Mouse (Mus musculus): ENCODE data around the gene Smurf1.

Smurf1 gene

GRCm38 (mm10) chr5:144958271-144958670, 7.4 kb downstream of the Smurf1 start:
- no peak for DNase-seq (ENCODE audit: low spot score in 2 of 2)

GRCm38 (mm10) chr5:144954432-144954831, 11.2 kb downstream of the Smurf1 start:
- DNase-seq (ENCODE audit: low spot score in 2 of 2), result no peak

- DNase-seq (ENCODE audit: low spot score in 2 of 2), result no peak
Measured at GRCm38 (mm10) chr5:144952592-144952991, 13.1 kb downstream of the Smurf1 start.

DNA sequence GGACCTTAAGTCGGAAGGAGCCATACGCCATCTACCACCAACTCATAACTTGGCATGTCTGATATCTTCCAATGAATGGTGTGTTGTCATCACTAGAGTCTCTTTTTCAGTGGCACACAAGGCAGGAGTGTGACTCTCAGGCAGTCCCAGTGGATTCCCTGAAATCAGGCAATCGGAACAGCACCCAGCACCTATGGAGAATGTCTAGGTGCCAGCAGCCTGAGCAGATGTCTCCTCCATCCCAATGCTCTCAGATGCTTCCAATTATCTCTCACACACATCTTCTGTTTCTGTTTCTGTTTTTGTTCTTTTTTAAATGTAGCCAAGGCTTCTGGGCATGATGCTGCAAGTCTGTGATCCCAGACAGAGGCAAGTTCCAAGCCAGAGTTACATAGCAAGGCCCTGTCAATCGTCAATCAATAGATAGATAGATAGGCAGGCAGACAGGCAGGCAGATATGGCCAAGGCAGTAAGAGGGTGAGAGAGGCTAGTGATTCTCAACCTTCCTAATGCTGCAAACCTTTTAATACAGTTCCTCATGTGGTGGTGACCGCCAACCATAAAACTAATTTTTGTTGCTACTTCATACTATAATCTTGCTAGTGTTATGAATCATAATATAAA, 15.1 kb downstream of the Smurf1 start:
- no peak for DNase-seq (ENCODE audit: low spot score in 2 of 2)

GRCm38 (mm10) chr5:144949856-144950255, 15.8 kb downstream of the Smurf1 start:
- DNase-seq (ENCODE audit: low spot score in 2 of 2), result no peak

GRCm38 (mm10) chr5:144948422-144948821, 17.2 kb downstream of the Smurf1 start:
- DNase-seq (ENCODE audit: low spot score in 2 of 2), result no peak

- DNase-seq (ENCODE audit: low spot score in 2 of 2), result no peak
Measured at GRCm38 (mm10) chr5:144948002-144948401, 17.6 kb downstream of the Smurf1 start.

- DNase-seq (ENCODE audit: low spot score in 2 of 2), result no peak
Measured at GRCm38 (mm10) chr5:144946032-144946431, 19.6 kb downstream of the Smurf1 start.

DNA sequence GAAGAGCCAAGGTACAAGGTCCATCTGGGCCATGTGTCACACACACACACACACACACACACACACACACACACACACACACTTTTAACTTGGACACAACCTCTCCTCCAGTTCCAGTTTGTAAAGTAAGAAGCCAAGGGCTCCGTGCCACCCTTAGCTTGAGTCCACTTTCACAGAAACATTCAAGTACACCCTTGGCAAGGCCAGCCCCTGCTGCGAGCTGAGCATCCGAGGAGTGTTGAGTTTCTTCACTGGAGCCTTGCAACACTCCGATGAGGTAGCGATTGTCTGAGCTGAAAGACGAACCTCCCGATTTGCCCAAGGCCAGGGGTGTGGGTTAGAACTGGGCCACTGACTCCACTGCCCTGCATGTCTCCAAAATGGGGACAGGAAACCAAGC, 20.7 kb downstream of the Smurf1 start:
- no peak for DNase-seq (ENCODE audit: low spot score in 2 of 2)

- no peak for DNase-seq (ENCODE audit: low spot score in 2 of 2)
Measured at GRCm38 (mm10) chr5:144944370-144944769, 21.3 kb downstream of the Smurf1 start.

- no peak for DNase-seq (ENCODE audit: low spot score in 2 of 2)
Measured at GRCm38 (mm10) chr5:144943346-144943745, 22.3 kb downstream of the Smurf1 start.

GRCm38 (mm10) chr5:144942431-144942830, 23.2 kb downstream of the Smurf1 start:
- no peak for DNase-seq (ENCODE audit: low spot score in 2 of 2)

GRCm38 (mm10) chr5:144940904-144941303, 24.7 kb downstream of the Smurf1 start:
- DNase-seq (ENCODE audit: low spot score in 2 of 2), result no peak

- peak in 1 of 2 experiments; percentile 18 for DNase-seq (ENCODE audit: low spot score in 2 of 2)
Measured at GRCm38 (mm10) chr5:144937304-144937703, 28.3 kb downstream of the Smurf1 start.

DNA sequence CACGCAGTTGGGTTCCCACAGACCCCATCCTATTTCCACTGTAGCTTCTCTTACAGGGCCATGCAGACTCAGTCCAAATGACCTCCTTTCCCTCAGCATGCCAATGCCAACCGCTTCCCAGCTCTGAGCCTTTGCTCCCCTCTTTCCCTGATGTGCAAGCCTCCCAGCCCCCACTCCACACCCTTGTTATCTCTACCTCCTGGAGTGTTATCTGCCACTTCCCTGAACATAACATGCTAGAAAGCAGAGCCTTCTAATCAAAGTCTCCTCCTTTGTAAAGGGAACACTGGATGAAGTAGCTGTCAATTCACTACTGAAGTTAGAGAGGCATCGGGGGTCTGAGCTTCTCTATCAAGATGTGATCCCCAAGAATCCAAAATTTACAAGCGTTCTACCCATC, 32.2 kb downstream of the Smurf1 start:
- DNase-seq (ENCODE audit: low spot score in 2 of 2), result no peak

- DNase-seq (ENCODE audit: low spot score in 2 of 2), result no peak
Measured at GRCm38 (mm10) chr5:144931841-144932240, 33.8 kb downstream of the Smurf1 start.

GRCm38 (mm10) chr5:144928856-144929713, 36.6 kb downstream of the Smurf1 start:
- no peak for DNase-seq (ENCODE audit: low spot score in 2 of 2)

GRCm38 (mm10) chr5:144926275-144926674, 39.4 kb downstream of the Smurf1 start:
- no peak for DNase-seq (ENCODE audit: low spot score in 2 of 2)

DNA sequence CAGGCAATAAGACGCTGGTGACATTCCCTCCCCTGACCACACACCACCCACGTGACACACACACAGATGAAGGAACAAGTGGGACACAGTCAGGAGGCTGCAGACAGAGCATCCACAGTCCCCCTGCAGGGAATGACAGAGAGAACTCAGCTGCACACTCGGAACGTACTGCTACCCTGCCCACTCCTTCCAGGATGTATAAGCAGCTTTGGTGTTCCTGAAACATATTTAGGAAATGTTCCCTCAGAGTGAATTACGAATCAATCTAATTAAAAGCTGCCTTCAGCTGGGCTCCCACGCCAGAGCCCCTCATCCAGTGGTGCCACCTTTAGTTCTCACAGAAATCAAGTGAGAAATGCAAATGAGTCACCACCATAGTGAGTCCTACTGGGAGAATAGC, 42.3 kb downstream of the Smurf1 start:
- DNase-seq (ENCODE audit: low spot score in 2 of 2), result no peak

DNA sequence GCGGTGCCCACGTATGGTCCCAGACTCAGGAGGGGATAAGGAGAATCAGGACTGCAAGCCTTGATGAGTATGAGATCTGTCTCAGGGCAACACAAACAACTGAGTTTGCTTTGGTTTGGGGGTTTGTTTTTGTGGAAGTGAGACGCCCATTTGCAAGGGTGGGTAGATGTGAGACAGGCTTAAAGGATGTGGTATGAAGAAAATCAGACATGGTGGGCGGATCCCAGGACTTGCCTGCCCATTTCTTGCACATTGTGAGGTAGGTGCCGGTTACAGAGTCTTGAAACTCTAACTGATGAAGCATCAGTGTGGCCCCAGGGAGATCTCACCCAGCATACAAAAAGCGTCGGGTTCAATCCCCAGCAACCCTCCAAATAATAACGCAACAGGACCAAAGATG, 45.9 kb downstream of the Smurf1 start:
- DNase-seq (ENCODE audit: low spot score in 2 of 2), result peak; percentile 19 to 32

- no peak for DNase-seq (ENCODE audit: low spot score in 2 of 2)
Measured at GRCm38 (mm10) chr5:144919194-144919593, 46.5 kb downstream of the Smurf1 start.

DNA sequence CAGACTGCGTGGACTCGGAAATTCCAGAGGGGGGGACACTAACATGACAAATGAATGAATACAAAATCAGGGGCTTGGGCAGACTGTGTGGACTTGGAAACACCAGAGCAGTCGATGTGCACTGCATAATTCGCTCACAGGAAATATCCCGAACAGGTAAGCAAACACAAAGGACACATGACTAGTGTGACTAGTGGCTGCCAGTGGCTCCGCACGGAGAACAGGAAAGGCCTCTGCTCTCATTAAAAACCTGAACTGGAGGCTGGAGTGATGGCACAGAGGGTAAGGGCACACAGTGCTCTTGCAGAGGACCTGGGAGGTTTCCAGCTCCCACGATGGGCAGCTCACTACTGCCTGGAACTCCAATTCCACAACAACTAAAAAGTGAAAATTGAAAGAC, 47.4 kb downstream of the Smurf1 start:
- no peak for DNase-seq (ENCODE audit: low spot score in 2 of 2)

- DNase-seq (ENCODE audit: low spot score in 2 of 2), result no peak
Measured at GRCm38 (mm10) chr5:144917172-144917571, 48.5 kb downstream of the Smurf1 start.

Data from spleen, postnatal 36 days (tissue).